Mouse (Mus musculus) cerebellum, adult 11 months (tissue): ENCODE results near the gene Dlg2.

Source experiments
- DNase-seq: peaks from one replicate; pipeline ENCODE4 v3.0.0; 2022

The Dlg2 gene

GRCm38 (mm10) chr7:91284167-91284566, 807.7 kb downstream of the Dlg2 start:
- peak; percentile 78 for DNase-seq

- no peak for DNase-seq
Observed at GRCm38 (mm10) chr7:91288324-91288723, 811.9 kb downstream of the Dlg2 start.

- DNase-seq, result no peak
Observed at GRCm38 (mm10) chr7:91296127-91296526, 819.7 kb downstream of the Dlg2 start.

- DNase-seq, result no peak
Observed at GRCm38 (mm10) chr7:91311177-91311576, 834.7 kb downstream of the Dlg2 start.

- DNase-seq, result no peak
Observed at GRCm38 (mm10) chr7:91345073-91345472, 868.6 kb downstream of the Dlg2 start.

GRCm38 (mm10) chr7:91369821-91370321, 893.4 kb downstream of the Dlg2 start:
- no peak for DNase-seq

GRCm38 (mm10) chr7:91382281-91382680, 905.8 kb downstream of the Dlg2 start:
- DNase-seq, result no peak

GRCm38 (mm10) chr7:91383873-91384272, 907.4 kb downstream of the Dlg2 start:
- DNase-seq, result no peak

- DNase-seq, result no peak
Observed at GRCm38 (mm10) chr7:91389272-91389671, 912.8 kb downstream of the Dlg2 start.

- no peak for DNase-seq
Observed at GRCm38 (mm10) chr7:91397827-91398226, 921.4 kb downstream of the Dlg2 start.

GRCm38 (mm10) chr7:91412109-91412508, 935.6 kb downstream of the Dlg2 start:
- DNase-seq, result no peak

GRCm38 (mm10) chr7:91414150-91414549, 937.7 kb downstream of the Dlg2 start:
- no peak for DNase-seq

GRCm38 (mm10) chr7:91414749-91415148, 938.3 kb downstream of the Dlg2 start:
- no peak for DNase-seq

GRCm38 (mm10) chr7:91420215-91420614, 943.7 kb downstream of the Dlg2 start:
- DNase-seq, result no peak

- no peak for DNase-seq
Observed at GRCm38 (mm10) chr7:91423784-91424183, 947.3 kb downstream of the Dlg2 start.

GRCm38 (mm10) chr7:91429712-91430275, 953.3 kb downstream of the Dlg2 start:
- DNase-seq, result no peak

- peak; percentile 37 for DNase-seq
Observed at GRCm38 (mm10) chr7:91431594-91432240, 955.2 kb downstream of the Dlg2 start.

GRCm38 (mm10) chr7:91432563-91432962, 956.1 kb downstream of the Dlg2 start:
- DNase-seq, result no peak

GRCm38 (mm10) chr7:91434739-91435138, 958.3 kb downstream of the Dlg2 start:
- no peak for DNase-seq

- no peak for DNase-seq
Observed at GRCm38 (mm10) chr7:91440326-91440725, 963.9 kb downstream of the Dlg2 start.

- DNase-seq, result no peak
Observed at GRCm38 (mm10) chr7:91442447-91443376, 966.2 kb downstream of the Dlg2 start.

- DNase-seq, result no peak
Observed at GRCm38 (mm10) chr7:91443377-91443714, 966.9 kb downstream of the Dlg2 start.

GRCm38 (mm10) chr7:91443913-91444312, 967.4 kb downstream of the Dlg2 start:
- no peak for DNase-seq

- DNase-seq, result no peak
Observed at GRCm38 (mm10) chr7:91444728-91445127, 968.3 kb downstream of the Dlg2 start.
